Mouse (Mus musculus): ENCODE measurements around the gene Ltbp4.

The Ltbp4 gene

DNA sequence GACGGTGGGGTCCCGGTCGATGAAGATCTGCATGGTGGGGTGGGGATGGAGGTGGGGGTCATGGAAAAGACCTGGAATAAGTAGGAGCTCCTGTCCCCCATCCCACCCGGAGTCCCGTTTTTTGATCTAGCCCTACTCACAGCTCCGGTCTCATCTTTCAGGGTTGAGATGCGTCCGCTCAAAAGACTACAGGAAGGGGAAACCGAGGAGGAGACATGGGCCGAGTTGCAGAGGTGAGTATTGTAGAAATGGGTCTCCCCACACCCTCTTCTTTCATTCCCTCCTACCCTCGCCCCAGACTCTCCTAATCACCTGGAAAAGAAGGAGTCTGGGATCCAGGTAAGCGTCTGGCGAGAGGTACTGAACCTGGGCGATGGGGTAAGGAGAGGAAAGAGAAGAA is 17.8 kb upstream of the Ltbp4 start:
- no peak for DNase-seq

DNA sequence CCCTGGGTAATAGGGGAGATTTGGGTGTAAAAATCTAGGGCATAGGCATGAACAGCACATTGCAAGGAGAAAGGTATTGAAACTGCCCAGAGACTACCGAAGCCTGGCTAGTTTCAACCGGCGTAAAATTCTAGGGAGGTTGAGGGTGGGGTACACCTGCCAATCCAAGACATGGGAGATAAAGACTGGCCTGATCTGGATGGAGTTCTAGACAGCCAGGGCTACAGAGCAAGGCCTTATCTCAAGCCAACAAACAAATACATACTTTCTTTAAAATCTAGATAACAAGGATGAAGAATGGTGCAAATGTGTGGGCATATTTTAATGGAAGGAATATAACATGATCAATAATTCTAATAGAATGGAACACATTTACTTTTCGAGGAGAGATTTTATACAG is 17.3 kb upstream of the Ltbp4 start:
- no peak for DNase-seq

DNA sequence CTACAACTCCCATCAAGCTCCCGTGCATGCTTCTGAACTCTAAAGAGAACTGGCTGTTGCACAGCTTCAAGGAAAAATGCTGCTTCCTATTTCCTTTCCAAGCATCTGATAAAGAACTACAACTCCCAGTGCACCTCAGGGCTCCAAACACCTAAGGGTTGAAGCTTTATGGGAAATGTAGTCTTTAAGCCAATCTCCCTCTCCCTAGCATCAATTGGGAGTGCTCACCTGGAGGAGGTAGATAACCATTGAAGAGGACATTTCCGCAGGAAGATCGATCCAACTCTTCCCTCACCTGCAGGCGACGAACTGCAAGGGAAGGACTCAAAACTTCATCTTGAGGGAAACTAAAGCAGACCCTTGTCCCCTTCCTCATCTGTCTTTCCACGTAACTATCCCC is 16.7 kb upstream of the Ltbp4 start:
- DNase-seq: no peak

DNA sequence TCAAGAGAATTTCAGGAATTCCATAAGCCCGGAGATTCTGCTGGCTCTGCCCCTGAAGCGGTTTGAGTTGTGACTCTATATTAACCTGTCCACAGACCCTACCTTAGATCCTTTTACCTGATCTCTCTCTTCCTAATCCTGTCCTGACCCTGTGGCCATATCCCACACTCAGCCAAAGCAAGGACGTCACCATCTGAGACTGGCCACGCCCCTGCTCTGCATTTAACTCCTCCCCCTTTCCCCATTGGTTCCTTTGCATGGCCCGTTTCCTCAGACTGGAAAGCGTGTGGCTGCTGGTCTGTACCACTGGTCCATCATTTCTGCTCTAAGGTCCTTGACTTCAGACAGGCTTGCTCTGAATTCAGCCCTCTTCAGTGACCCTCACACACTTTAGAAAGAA is 8.0 kb upstream of the Ltbp4 start:
- no peak for DNase-seq

DNA sequence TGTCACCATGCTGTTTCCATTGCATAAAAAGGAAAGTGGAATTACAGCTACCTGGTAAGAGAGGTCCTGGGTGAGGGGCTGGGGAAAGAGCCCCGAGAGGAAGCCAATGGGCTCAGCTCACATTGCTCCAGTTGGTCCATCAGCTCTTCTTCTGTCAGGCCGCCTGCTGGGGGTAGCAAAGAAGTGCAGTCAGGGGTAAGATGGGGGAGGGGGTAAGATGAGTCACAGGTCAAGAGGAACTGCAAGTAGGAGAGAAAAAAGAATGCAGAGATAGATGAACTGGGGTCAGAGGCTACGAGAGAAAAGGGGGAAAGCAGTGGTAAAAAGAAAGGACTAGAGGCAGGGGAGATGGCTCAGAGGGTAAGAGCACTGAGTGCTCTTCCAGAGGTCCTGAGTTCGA is 5.1 kb upstream of the Ltbp4 start:
- no peak for DNase-seq

DNA sequence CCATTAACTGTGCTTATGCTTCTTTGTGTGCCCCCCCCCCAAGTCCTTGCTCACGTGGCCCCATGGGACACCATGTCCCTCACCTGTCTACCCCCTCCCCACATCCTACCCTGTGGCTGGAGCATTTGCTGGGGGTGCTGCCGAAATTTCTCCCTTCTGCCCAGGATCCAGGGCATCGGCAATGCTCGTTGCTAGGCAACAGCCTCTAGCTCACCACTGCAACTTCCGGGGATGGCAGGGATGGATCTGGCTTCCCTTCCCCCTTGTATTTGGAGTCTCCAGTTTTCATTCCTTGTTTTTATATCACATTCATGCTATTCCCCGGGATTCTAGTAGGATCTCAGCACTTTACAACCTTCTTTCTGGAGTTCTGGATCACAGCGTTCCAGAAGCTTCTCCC is 2.0 kb upstream of the Ltbp4 start:
- peak; percentile 84 for DNase-seq

DNA sequence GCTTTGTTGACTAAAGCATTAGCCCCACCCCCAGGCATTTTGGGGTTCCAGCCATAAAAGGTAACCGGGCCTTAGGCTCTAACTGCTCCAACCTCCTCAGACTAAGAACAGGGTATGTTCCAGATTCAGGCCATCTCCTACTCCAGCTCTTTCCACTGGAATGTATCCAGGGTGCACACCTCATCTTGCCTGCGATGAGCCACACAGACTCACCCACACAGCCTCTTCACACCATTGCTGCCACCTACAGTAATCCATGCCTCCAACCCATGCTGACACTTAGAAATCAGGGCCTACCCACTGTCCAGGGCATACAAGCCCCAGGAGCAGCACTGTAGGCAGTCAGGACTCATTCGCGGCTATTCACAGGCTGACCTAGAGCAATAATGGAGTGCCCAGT is 1.6 kb upstream of the Ltbp4 start:
- peak; percentile 69 for DNase-seq

DNA sequence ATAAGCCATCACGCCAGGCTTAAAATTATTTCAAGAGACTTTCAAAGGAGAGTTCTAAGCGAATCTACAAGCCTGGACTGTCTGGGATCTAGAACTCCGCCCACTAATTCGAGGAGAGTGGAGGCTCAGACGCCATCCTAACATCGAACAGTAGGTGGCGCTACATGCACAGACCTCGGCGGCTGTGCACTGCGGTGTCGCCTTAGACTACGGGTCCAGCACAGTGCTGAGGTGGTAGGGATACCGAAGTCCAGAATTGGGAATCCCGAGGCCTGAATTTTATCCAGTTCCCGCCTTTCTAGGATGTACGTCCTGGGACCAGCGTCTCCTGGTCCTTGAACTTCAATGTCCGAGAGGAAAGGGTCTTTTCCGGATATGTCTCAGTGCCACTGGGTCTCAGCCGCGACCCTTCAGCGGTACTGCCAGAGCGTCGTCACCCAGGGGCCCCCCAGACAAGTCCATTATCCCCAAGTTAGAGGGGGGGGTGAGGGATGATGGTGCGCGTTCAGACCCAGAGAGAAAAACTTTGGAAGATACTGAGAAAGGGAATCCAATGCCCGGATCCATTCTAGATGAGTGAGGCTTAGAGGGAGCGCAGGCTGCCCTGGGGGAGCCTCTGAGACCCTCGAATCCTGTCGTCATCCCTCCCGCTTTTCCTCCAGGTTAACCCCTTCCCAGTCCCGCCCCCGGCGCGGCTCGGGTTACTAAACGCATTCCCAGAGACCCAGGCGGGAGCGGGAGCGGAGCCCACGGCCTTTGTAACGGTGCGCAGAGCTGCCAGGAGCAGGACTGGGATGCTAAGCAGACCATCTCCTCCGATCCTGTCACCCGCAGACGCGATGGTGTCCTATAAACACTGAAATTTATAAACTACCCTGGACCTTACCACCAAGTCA is 1.3 kb downstream of the Ltbp4 start:
- DNase-seq: peak; percentile 92

DNA sequence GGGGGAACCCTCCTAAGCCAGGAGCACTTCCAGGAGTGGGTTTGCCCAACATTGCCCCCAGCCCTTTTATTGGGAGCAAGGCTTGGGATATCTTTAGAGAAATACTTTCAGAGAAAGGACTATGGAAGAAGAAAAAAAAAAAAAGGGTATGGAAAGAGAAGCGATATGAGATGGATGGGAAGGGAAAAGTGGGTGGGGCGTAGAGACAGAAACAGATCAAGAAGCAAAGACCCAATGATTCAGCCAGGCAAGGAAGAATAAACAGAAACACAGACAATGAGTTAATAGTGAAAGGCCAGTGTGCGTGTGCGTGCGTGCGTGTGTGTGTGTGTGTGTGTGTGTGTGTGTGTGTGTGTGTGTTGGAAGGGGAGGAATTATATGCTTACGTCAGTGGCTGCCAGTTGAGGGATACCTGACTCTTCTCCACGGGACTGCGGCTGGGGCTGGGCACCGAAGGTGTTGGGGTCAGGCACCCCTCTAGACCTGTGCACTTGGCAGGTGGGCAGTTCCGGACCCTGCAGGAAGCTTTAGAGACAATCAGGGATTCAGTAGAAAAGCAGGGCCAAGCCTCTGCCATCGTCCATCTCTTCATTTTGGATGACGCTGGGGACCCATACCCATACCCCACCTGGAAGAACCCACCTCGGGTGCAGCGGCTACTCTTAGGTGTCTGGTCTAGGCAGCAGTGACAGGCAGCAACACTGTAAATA is 2.3 kb downstream of the Ltbp4 start:
- DNase-seq: no peak

DNA sequence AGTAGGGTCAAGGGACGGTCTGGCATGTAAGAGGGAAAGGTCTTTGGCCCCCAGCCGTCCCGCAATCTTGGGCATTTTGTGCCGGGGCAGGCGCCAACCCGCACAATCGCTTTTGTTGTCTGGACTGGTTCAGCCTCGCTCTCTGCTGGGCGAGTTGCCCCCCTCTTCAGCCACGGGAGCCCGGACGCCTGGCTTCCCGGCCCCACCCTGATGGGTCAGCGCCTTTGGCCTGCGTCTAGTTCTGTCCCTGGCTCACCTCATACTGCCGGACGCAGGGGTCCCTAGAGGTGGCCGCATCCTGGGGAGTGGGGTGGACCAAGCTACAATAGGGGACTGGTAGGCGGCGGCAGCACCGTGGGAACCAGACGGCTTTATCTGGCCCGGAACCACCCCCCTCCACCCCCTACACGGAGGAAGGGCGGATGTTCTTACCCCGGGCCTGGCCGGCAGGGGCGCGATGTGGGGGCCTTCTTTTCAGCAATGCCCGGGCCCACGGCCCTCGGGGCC is 3.0 kb downstream of the Ltbp4 start:
- no peak for DNase-seq

DNA sequence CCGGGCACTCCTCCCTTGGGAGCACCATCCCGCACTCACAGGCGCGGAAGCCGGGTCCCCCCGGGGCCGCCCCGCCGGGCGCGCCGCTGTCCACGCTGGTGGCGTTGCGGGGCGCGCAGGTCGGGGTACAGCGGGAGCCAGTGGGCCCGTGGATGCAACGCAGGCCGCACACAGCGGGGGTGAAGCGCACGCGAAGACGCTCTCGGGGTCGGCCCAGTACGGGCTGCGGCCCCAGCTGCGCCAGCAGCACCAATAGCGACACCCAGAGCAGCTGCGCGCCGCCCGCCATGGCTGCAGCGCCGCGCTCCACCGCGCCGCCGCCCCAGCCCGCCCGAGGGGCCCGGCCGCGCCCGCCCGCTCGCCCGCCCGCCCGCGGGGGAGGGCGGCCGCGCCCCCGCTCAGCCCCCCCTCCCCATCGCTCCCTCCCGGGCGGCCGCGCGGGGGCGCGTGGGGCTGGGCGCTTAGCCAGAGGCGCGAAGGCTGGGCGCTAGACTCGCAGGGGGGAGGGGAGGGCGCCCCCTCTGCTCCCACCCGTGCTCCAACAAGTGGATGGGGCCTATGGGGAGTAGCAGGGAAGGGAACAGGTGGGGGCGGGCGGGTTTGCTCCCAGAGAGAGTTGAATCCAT is 4.1 kb downstream of the Ltbp4 start:
- no peak for DNase-seq

DNA sequence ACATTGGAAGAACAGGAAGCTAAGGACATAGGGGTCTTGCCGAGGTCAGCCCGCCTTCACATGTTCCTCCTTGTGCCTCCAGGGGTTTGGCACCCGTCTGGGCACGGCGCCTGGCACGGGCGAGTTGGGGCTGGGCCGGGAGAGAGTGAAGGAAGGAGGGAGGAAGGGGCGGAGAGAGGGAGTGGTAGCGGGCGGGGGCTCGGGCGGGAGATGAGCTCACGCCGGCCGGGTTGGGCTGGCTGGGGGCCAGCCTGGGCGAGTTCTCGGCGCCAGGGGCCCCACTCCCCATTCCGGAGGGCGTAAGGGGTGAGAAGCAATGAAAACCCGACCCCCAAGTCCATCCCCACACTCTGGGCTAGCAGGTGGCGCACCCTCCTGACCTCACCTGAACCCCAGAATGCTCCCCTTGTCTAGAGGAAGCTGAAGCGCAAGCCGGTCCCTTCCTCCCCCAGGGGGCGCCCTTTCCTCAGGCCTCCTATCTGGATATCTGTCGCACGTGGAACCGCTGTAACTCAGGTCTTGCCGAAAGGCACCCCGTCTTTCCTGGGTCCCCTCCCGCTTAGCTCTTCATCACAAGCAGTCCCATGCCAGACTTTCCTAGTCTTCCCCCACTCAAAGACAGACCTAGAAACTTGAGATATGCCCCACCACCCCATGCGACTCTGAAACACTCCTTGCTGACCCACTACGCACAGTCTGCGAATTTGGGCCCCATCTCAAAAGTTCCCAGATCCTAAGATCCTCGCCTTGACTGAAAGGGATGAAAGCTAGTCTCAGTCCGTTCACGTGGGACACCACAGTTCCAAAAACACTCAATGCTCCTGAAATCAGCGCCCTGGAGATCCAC is 4.9 kb downstream of the Ltbp4 start:
- peak; percentile 78 for DNase-seq

DNA sequence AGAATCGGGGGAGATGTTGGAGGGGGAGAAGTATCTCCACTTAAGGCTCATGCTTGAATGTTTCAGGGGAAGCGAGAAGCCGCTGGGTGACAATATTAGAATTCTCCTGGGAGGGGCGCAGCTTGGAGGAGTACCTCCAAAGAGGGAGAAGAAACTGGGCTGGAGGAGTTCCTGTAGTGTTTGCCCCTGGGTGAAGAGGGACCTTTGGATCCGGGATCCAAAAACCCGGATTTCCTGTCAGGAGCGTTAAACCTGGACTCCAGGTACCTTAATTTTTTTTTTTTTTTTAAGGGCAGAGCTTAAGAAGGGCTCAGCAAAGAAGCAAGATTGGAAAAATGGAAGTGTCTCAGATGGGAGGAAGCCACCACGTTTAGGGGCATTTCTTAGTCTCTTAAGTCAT is 5.6 kb downstream of the Ltbp4 start:
- DNase-seq: no peak

DNA sequence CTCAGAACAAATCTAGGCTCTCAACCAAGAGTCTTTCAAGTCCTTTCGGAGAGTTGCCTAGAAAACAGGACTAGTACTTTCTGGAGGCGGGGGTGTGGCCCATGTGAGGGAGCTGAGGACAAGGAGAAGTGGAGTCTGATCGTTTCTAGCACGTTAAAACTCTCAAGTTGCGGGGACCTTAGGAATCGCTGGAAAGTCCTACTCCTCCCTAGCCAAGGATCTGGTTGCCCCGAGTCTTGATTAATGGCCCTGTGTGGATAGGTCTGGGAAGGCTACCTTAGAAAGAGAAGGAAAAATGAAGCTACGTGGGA is 6.0 kb downstream of the Ltbp4 start:
- DNase-seq: no peak

DNA sequence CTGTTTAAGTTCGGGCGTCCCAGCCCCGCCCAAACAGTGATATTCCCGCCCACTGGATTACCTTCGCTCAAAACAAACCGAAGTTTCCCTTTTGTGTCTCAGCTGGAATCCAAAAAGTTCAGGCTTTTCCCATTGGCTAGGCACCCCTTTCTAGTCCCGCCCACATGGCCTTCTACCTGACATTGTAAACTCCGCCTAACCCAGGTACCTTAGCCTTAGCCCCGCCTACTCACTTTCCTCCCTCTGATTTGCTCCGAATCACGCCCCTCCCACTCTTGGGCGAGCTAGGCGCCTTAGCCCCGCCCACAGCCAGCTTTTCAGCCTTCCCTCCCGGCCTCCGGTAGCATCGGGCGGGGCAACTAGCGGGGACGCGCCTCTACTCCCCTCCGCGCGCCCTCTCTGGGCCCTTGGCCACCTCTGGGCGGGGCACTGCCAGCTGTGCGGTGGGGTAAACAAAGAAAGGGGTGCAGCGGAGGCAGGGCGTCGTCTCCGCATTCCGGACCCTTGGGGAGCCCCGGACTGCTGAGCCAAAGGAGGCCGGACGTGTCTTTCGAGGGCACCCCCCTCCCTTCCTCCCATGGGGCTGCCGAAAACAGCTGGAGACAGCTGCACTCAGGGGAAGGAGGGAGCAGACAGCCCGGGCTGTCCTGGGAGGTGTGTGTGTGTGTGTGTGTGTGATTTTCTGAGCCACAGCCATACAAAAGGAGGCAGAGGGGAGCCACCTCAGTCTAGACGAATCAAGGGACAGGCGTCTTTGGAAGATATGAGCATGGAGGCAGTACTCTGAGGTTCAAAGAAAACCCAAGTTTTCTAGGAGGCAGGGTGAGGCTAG is 6.6 kb downstream of the Ltbp4 start:
- DNase-seq: peak; percentile 71

DNA sequence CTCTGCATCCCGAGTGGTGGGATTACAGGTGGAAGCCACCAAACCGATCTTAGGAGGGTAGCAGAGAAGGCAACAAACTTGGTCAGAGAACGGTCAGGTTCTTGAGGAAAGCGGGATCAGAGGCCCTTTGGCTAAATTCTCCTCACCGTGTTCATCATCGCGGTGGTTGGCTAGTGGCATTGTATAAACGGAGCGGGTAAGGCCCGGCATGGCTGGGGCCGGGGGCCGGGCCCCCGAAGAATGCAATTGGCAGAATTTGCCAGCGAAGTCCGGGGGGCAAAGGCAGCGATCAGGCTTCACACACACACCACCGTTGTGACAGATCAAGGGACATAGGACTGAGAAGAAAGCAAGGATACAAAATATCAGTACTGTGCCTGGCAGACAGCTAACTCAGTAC is 7.5 kb downstream of the Ltbp4 start:
- DNase-seq: no peak

DNA sequence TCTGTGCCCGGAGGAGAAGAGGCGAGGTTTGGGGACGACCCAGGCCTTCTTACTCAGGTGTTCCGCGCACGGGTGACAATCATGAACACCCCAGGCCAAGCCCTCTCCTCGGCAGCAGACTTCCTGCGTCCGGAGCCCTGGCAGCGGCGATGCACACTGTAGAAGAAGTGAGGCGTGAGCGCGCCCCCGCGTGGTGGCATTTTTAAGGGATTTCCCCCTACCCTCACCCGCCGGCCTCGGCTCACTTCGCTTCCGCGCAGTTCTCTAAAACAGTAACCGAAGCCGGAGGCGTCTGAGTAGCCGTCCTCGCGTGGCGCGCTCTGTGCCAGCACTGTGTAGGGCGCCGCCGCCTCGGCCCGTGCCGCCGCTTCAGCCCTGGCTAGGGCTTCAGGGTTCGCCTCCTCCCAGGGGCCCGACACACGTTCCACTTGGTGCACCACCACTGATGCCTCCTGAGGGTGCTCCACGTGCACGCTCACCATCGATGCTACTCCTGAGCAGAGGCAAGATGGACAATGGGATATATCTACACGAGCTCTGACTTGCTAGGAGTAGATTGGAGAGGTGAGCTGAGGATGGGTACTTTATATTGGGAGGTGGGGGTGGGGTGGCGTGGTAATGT is 8.1 kb downstream of the Ltbp4 start:
- peak; percentile 70 for DNase-seq

DNA sequence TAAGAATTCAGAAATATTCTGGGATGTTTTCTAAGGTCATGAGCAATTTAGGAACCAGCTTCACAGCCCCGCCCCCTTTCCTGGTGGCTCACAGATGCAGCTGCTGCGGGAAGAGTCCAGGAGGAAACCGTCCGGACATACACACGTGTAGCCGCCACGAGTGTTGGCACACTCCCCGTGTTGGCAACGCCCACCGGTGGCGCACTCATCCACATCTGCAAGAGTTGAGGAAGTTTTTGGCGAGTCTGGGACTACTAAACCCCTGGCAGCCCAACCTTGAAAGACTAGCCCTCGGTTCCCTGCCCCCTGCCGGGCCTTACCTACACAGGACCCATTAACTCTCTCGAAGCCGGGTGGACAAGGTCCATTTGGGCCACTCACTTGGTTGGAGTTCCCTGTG is 8.8 kb downstream of the Ltbp4 start:
- DNase-seq: no peak

DNA sequence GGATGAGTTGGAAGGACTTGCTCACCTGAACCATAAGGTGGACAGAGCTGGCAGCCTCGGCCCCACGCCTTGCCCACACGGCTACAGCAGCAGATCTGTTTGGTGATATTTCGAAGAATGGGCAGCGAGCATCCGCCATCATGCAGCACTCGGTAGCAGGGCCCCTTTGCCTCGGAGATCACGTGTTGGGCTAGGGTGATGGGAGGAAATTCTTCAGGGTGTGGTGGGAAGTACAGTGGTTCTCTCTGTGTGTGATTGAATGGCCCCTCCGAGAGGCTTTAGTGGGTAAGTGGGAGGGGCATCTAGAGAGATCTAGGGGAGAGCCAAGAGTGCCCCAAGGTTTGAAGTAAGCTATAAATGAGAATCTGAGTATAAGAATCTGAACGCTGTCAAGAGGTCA is 9.3 kb downstream of the Ltbp4 start:
- DNase-seq: no peak

DNA sequence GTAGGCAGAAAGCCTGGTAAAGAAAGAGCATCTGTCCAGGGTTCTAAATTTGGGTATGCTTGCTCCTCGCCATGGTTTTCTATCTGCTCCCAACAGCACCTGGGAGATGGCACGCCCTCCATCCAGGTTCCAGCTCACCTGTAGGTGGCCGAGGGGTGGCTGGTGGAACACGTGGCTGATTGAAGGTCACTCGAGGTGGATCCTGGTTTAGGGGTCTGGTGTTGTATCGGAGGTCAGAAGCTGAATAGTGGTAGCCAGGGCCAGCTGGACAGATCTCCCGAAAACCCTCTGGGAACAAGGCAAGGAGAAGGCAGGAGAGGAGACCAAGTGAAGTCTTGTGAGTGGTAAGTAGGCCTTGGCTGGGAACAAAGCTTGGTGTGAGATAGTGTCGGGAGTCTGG is 10.0 kb downstream of the Ltbp4 start:
- no peak for DNase-seq

DNA sequence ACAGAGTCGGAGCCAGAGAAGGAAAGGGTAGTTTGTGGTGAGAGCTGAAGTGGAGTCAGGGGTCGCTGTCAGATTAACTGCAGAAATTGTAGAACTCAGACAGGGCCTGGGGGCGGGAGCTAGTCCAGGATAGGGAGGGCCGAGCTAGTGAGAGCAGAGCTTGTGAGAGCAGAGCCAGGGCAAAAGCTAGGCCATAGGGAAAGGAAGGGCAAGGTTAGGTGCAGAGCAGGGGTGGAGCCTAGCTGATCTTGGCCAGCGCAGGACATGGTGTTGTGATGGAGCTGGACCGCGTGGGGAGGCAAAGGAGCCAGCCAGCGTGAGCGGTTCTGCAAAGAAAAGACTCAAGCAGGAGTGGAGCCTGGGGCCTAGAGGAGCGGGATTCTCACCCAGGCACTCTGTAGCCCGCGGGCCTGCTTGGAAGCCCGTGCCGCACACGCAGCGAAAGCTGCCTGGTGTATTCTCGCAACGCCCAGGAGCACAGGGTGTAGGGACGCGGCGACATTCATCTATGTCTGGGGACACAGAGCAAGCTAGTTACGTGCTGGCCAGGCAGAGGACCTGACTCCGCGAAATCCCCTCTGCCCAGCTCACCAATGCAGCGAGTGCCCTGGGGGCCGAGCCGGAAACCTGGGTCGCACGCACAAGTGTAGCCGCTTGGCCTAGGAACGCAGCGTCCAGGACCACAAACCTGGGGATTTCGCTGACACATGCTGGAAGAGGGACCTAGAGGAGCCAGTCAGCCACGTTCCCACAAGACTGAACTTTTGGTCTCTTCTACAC is 11.2 kb downstream of the Ltbp4 start:
- no peak for DNase-seq
